Mouse (Mus musculus) cerebellum, postnatal 10 days (tissue): Measurements from ENCODE around the gene Fmo2.

Source experiments
- DNase-seq, 2 experiments: peaks; one replicate each; pipeline ENCODE4 v3.0.0; 2021; ENCODE audit warnings: mixed read lengths in 2 of 2

The Fmo2 gene

DNA sequence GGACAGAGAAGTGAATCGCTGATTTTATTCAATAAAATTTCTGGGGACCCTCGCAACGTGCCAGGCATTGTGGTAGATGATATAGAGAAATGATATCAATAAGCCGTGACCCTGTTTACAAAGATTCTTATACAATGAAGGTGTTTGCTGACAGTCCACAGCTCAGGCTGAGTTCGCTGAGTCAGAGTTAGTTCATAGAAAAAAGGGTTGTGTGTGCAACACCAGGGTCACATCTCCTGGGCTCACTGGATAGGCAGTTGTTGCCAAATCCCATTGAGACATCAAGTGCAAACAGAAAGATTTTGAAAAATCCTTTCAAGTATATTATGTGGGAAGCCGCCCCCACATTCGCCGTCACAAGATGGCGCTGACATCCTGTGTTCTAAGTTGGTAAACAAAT lies 58.3 kb downstream of the Fmo2 start:
- no peak for DNase-seq

DNA sequence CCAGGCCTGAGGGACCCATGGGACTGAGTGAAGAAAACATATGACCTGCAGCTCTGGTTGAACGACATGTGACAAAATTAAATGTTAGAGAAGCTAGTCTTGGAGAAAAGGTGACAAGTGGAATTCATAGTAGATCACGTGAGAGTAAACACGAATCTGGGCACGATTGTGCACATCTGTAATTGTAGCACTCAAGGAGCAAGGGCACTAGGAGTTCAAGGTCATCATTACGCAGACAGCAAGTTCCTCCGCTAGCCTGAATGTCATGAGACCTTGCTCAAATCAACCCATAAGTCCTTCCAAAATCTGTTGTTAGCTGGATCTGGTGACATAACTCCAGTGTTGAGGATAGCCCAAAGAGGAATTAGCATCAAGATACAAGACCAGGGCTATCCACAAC lies 59.5 kb downstream of the Fmo2 start:
- no peak for DNase-seq

GRCm38 (mm10) chr1:162834342-162834741 lies 64.2 kb downstream of the Fmo2 start:
- no peak for DNase-seq

GRCm38 (mm10) chr1:162832574-162832953 lies 66.0 kb downstream of the Fmo2 start:
- DNase-seq, result no peak

GRCm38 (mm10) chr1:162831838-162832573 lies 66.5 kb downstream of the Fmo2 start:
- peak; percentile 7 to 19 for DNase-seq
